Mouse (Mus musculus) midbrain, embryonic 11.5 days (tissue): ENCODE results near the gene Disc1. TPM values are rescaled to one million over a fixed set of nuclear protein-coding genes. Genes with fewer than 3 reads are reported as not detected.

ENCODE experiments used
- ATAC-seq: fragments of 200-750 bp; cut with Nextera tagmentation; 2 replicates; pipeline ENCODE4 v1.8.0; 2017; ENCODE audit warnings: moderate TSS enrichment, moderate library complexity; ENCODE audit not compliant: low FRiP score
- DNase-seq: peaks from one replicate; pipeline ENCODE4 v3.0.0; 2015; ENCODE audit warnings: low spot score; ENCODE audit errors: missing footprints
- H3K27ac ChIP-seq: fragments of 300-500 bp; sonication (generic); 2 replicates; pipeline ENCODE4 v1.5.1; 2014; ENCODE audit warnings: low read depth, low read length
- H3K27me3 ChIP-seq: fragments of 300-500 bp; sonication (generic); 2 replicates; pipeline ENCODE4 v1.6.1; 2014; ENCODE audit warnings: mild to moderate bottlenecking, low read length, moderate library complexity, mixed read lengths; ENCODE audit not compliant: control insufficient read depth, insufficient read depth
- H3K36me3 ChIP-seq: fragments of 300-500 bp; sonication (generic); 2 replicates; pipeline ENCODE4 v1.6.1; 2014; ENCODE audit warnings: mild to moderate bottlenecking, low read length, moderate library complexity, mixed read lengths; ENCODE audit not compliant: control insufficient read depth, insufficient read depth
- H3K4me1 ChIP-seq: fragments of 300-500 bp; sonication (generic); 2 replicates; pipeline ENCODE4 v1.6.1; 2014; ENCODE audit warnings: low read length; ENCODE audit not compliant: control insufficient read depth, insufficient read depth
- H3K4me2 ChIP-seq: fragments of 300-500 bp; sonication (generic); 2 replicates; pipeline ENCODE4 v1.6.1; 2014; ENCODE audit warnings: mild to moderate bottlenecking, moderate library complexity
- H3K4me3 ChIP-seq: fragments of 300-500 bp; sonication (generic); 2 replicates; pipeline ENCODE4 v1.5.1; 2014; ENCODE audit warnings: low read depth, low read length
- H3K9ac ChIP-seq: fragments of 300-500 bp; sonication (generic); 2 replicates; pipeline ENCODE4 v1.6.1; 2014; ENCODE audit warnings: low read length
- H3K9me3 ChIP-seq: fragments of 300-500 bp; sonication (generic); 2 replicates; pipeline ENCODE4 v1.6.1; 2016; ENCODE audit warnings: low read length; ENCODE audit not compliant: control insufficient read depth
- WGBS: fragments of 180-500 bp; shearing (Covaris S2); extraction: QIAGEN DNeasy Blood & Tissue Kit; methylation state at CpG from one replicate; pipeline ENCODE4 v1.1.7; 2014; 5-methylcytosine and 5-hydroxymethylcytosine counted together
- polyA plus RNA-seq: library from polyadenylated mRNA; unstranded; fragments of >200 nt; fragmentation: Nextera tagmentation; extraction: Ambion mirVana; gene quantifications from 2 replicates; pipeline ENCODE4 v1.2.1, GENCODE M21; 2014

The Disc1 gene
- polyA plus RNA-seq, 1 experiment from 2014 or later: 0.82 TPM

DNA sequence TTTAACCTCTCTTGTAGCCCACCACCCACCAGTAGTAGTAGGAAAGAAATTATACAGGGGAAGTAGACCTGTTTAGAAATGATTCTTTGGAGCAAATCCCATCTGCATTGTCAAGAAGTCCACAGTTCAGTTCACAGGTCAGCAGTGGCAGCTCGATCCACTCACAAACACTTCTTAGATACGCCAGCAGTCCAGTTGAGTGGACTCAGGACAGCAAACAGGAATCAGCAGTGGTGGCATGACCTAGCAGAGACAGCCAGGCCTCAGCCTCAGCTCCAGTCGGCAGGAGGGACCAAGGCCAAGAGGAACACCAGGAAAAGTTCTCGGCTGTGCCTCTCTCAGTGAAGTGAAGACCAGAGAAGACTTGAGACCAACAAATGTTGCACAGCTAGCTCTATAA lies 121.7 kb downstream of the Disc1 start:
- no peak overlapping the region for H3K4me3 ChIP-seq
- no peak overlapping the region for H3K4me2 ChIP-seq
- 92% methylated on average over 4 of the region's 4 CpGs for WGBS
- H3K4me1 ChIP-seq: no peaks in the 10 kb centered on the region
- ATAC-seq (no peak), DNase-seq (no peak)
- no peaks in the 10 kb centered on the region for H3K27me3 ChIP-seq
- H3K9ac ChIP-seq: no peak overlapping the region
- no peaks in the 10 kb centered on the region for H3K9me3 ChIP-seq
- no peaks in the 10 kb centered on the region for H3K36me3 ChIP-seq
- H3K27ac ChIP-seq: no peak overlapping the region

DNA sequence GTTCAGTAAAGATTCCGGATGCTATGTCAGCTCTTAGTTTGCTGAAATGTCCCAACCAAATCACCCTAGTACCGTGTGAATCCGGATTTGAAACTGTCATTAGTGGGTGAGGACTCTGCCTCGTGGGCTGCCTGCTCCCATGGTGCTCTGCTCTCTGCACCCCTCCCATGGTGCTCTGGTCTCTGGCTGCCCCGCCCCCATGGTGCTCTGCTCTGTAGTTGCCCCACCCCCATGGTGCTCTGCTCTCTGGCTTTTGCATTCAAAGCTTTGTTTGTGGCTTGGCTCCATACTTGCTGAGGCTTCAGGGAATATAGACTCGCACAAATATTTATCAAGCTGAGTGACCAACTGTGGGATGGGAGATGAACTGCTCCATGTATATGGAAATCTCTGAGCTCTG lies 123.1 kb downstream of the Disc1 start:
- WGBS: 84% methylated on average over 6 of the region's 6 CpGs
- no peaks in the 10 kb centered on the region for H3K9me3 ChIP-seq

DNA sequence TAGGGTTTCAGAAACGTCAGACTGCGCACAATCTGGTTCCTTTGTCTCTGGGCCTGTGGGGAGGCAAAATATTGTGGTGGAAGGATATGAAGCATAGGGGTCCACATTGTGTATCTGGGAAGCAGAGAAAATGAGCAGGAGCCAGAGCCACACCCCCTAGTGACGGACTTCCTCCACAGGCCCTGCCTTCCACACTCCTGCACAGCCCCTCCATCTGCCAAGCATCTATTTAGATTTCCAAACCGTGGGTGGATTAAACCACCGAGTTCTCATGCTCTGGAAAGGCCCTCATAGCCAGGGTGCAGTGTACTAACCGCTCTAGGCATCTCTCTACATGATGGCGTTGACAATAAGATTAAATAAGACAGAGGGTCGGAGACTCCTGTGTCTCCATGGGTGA lies 124.0 kb downstream of the Disc1 start:
- WGBS: 85% methylated on average over 8 of the region's 8 CpGs
- no peak overlapping the region for H3K9ac ChIP-seq
- H3K4me1 ChIP-seq: no peaks in the 10 kb centered on the region
- no peak for DNase-seq
- no peaks in the 10 kb centered on the region for H3K36me3 ChIP-seq
- no peak for ATAC-seq
- H3K27me3 ChIP-seq: no peaks in the 10 kb centered on the region
- no peaks in the 10 kb centered on the region for H3K9me3 ChIP-seq
- no peak overlapping the region for H3K4me2 ChIP-seq
- H3K4me3 ChIP-seq: no peak overlapping the region
- no peak overlapping the region for H3K27ac ChIP-seq

More for the DNA sequence above, 123.1 kb downstream of the Disc1 start:
- H3K27me3 ChIP-seq: no peaks in the 10 kb centered on the region
- no peak overlapping the region for H3K27ac ChIP-seq
- DNase-seq: no peak
- no peak overlapping the region for H3K4me3 ChIP-seq
- H3K9ac ChIP-seq: no peak overlapping the region
- no peaks in the 10 kb centered on the region for H3K36me3 ChIP-seq
- no peak overlapping the region for H3K4me2 ChIP-seq
- no peaks in the 10 kb centered on the region for H3K4me1 ChIP-seq
- ATAC-seq: no peak

DNA sequence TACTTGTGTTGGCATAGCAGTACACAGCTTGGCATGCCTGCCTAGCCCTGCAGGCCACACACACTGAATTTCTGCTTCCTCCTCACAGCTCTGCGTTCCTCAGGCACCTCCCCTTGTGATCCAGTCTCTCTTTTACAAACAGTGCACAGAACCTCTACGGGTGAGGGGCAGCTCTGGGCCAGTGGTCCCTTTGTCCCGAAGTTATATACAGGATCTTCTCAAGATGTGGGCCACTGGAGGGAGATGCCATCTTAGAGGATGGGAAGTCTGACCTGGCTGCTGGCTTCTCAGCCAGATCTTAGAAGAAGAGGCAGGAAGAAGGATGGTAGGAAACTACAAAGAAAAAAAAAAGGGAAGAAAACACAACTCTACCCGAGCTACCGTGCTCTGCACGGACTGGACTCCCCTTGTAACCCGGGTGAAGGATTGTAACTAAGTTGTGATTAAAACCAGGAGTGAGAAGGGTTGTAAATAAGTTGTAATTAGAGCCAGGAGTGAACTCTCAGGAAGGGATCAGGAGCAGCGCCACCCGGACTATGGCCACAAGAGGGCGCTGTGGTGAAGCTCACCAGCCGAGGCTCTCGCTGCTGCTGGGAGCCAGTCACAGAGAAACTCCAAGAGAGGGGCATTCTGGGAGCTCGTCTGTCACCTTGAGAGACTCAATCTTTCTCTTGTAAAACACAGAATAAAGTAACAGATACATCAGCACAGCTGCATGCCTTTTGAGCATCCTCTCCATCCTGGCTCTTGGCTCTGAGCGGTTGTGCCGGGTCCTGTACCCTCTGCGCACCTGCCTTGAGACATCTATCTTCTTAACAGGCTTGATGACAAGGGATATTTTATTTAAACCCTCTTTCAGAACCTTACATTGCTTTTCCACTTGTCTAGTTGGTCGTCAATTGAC lies 129.8 kb downstream of the Disc1 start:
- 0 out of 2 replicates have a peak, but pooled peaks cover 3% of the 10 kb centered on the region for H3K27me3 ChIP-seq
- H3K36me3 ChIP-seq: no peaks in the 10 kb centered on the region
- H3K9ac ChIP-seq: no peak overlapping the region
- no peak overlapping the region for H3K4me3 ChIP-seq
- H3K27ac ChIP-seq: no peak overlapping the region
- peak; percentile 99 for DNase-seq
- no peak overlapping the region for H3K4me2 ChIP-seq
- 19% methylated on average over 17 of the region's 17 CpGs for WGBS
- H3K9me3 ChIP-seq: no peaks in the 10 kb centered on the region
- ATAC-seq: peak; percentile 72
- no peaks in the 10 kb centered on the region for H3K4me1 ChIP-seq

DNA sequence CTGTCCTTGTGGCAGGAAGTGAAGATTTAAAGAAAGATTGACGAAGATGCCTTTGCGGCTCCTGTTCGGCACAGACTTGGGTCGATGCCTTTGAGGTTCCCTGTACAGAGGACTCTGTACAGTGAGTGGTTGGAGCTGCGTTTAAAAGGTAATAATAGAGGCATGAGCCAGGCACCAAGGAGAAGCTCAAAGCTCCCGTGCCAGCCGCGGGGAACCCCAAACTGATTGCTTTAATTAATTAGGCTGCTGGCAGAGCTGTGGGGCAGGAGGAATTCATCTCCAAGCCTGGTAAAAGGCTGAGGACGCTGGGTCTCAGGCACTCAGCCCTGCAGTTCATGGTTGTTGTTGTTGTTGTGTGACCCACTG lies 130.4 kb downstream of the Disc1 start:
- H3K36me3 ChIP-seq: no peaks in the 10 kb centered on the region
- no peak overlapping the region for H3K4me3 ChIP-seq
- no peak overlapping the region for H3K27ac ChIP-seq
- DNase-seq (no peak), ATAC-seq (no peak)
- no peak overlapping the region for H3K4me2 ChIP-seq
- 71% methylated on average over 9 of the region's 9 CpGs for WGBS
- H3K27me3 ChIP-seq: 0 out of 2 replicates have a peak, but pooled peaks cover 5% of the 10 kb centered on the region
- no peaks in the 10 kb centered on the region for H3K4me1 ChIP-seq
- no peak overlapping the region for H3K9ac ChIP-seq
- H3K9me3 ChIP-seq: no peaks in the 10 kb centered on the region

DNA sequence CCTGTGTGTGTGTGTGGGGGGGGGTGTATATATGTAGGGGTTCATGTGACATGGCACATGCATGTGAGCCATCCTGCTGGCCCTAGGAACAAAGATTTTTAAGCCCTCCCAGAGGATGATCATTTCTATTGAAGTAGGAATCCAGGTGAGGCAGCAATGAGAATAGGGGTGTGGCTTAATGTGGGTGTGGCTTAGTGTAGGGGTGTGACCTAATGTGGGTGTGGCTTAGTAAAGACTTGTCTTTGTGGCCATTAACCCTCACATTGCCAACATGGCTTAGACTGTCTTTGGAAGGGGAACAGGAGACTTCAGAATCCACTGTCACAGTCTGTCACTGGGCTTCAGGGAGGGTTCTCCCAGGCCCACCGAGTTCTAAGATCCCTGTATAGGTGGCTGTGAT lies 130.9 kb downstream of the Disc1 start:
- no peak for DNase-seq
- no peak overlapping the region for H3K4me3 ChIP-seq
- WGBS: 79% methylated on average over 1 of the region's 1 CpGs
- no peaks in the 10 kb centered on the region for H3K9me3 ChIP-seq
- H3K27ac ChIP-seq: no peak overlapping the region
- no peak overlapping the region for H3K4me2 ChIP-seq
- 0 out of 2 replicates have a peak, but pooled peaks cover 5% of the 10 kb centered on the region for H3K27me3 ChIP-seq
- ATAC-seq: no peak
- H3K36me3 ChIP-seq: no peaks in the 10 kb centered on the region
- no peaks in the 10 kb centered on the region for H3K4me1 ChIP-seq
- no peak overlapping the region for H3K9ac ChIP-seq

DNA sequence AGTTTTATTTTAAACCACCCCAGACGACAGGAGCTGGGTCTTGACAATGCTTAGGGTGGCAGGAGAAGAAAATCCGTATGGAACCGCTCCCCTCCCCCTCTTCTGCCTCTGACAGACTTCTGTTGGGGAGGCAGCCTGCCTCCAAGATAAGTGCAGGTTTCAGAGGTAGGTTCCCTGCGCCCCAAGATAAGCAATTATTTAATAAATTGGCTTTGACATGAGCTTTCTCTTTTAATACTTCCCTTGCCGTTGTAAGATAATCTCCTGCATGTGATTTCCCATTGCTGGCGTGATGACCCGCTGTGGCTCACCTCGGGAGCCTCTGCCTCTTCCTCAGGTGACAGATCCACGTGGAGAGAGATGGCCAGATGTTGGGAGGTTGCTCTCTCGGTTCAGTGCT lies 133.0 kb downstream of the Disc1 start:
- DNase-seq (no peak), ATAC-seq (no peak)
- Histone ChIP-seq H3K9ac (no peak overlapping the region), H3K4me2 (no peak overlapping the region), H3K27ac (no peak overlapping the region), H3K36me3 (no peaks in the 10 kb centered on the region), H3K4me1 (no peaks in the 10 kb centered on the region), H3K27me3 (0 out of 2 replicates have a peak, but pooled peaks cover 5% of the 10 kb centered on the region), H3K4me3 (no peak overlapping the region), H3K9me3 (no peaks in the 10 kb centered on the region)
- WGBS: 37% methylated on average over 10 of the region's 10 CpGs

DNA sequence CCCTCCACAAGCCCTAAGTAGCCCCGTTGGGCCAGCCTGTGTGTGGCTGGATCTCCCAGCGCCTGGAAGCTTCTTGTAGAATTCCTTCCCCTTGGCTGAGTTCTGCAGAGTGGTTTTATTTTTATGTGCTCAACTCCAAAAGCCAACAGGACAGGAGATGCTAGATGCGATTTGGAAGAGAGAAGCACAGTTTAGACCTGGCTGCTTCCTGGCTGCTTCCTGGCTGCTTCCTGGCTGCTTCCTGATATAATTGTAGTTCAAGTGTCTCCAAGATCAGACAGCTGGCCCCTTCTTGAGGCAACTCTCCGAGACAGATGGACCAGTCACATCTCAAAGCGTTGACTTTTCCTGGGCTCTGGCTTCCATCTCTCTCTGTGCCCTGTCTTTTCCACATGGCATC lies 139.7 kb downstream of the Disc1 start:
- ATAC-seq (no peak), DNase-seq (no peak)
- WGBS: 93% methylated on average over 5 of the region's 5 CpGs
- Histone ChIP-seq H3K4me3 (no peak overlapping the region), H3K9me3 (no peaks in the 10 kb centered on the region), H3K4me2 (no peak overlapping the region), H3K27me3 (0 out of 2 replicates have a peak, but pooled peaks cover 2% of the 10 kb centered on the region), H3K9ac (no peak overlapping the region), H3K4me1 (peaks cover 2% of the 10 kb centered on the region; the same call in 1 of the 2 replicates), H3K27ac (no peak overlapping the region), H3K36me3 (no peaks in the 10 kb centered on the region)

DNA sequence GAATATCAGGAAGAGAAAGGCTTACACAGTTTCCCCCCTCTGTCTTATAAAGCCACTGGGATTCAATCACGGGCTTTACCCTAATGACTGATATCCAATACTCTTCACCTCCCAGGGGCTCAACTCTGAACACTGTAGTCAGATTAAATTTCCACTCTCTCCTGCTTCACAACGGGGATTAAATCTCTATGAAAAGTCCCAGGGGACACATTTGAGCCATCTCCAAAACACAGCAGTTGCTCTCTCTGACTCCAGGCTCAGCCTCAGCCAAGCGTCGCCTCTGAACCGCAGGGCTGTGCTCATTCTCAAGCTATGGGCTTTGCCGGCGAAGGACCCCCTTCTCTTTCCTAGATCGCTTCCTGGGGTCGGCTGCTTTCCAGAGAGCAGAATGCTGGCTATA lies 141.1 kb downstream of the Disc1 start:
- DNase-seq (peak; percentile 88), ATAC-seq (no peak)
- no peak overlapping the region for H3K27ac ChIP-seq
- H3K27me3 ChIP-seq: no peaks in the 10 kb centered on the region
- no peak overlapping the region for H3K4me2 ChIP-seq
- H3K9ac ChIP-seq: no peak overlapping the region
- H3K36me3 ChIP-seq: no peaks in the 10 kb centered on the region
- no peaks in the 10 kb centered on the region for H3K9me3 ChIP-seq
- WGBS: 64% methylated on average over 9 of the region's 9 CpGs
- peaks cover 2% of the 10 kb centered on the region; the same call in 1 of the 2 replicates for H3K4me1 ChIP-seq
- H3K4me3 ChIP-seq: no peak overlapping the region
